Mouse (Mus musculus) adrenal gland, postnatal 14 days (tissue): ENCODE measurements at regions not wholly inside any gene's neighbourhood (a gene's known extent, or its start where the extent isn't known, plus 50 kb on each side); places are given as distances from the start of the nearest gene placed in this dataset.
A peak's percentile ranks its signal among the peaks of the same experiment; 100 is the strongest.

Experiments used
- DNase-seq: peaks from one replicate; pipeline ENCODE4 v3.0.0; 2021; ENCODE audit warnings: mixed read lengths
- microRNA-seq, 2 experiments: library from miRNA; unstranded; fragments of <30 nt; microRNA quantifications; one replicate each; pipeline ENCODE4 v1.2.0; 2021

- no peak for DNase-seq
Observed at GRCm38 (mm10) chr5:118501624-118502023, 58.9 kb upstream of the Med13l start.

GRCm38 (mm10) chr5:118502991-118503390, 57.5 kb upstream of the Med13l start:
- no peak for DNase-seq

- DNase-seq: peak; percentile 51
Observed at GRCm38 (mm10) chr5:118504170-118504569, 56.3 kb upstream of the Med13l start.

- DNase-seq: no peak
Observed at GRCm38 (mm10) chr5:118504926-118505325, 55.6 kb upstream of the Med13l start.

- no peak for DNase-seq
Observed at GRCm38 (mm10) chr5:118509871-118510270, 50.6 kb upstream of the Med13l start.

Small RNAs in the stretch of these regions (microRNA-seq; reads per million reads assigned to microRNA genes)
- gene Gm26455: 0 to 0.38 reads per million in 2 experiments
